Mouse (Mus musculus): ENCODE data around the gene Fgf22.

The Fgf22 gene

GRCm38 (mm10) chr10:79754856-79755516 is at the start of gene Fgf22:
TSS of gene Fgf22 (plus strand) at chr10:79755076.
- peak; percentile 72 to 75 for DNase-seq

DNA sequence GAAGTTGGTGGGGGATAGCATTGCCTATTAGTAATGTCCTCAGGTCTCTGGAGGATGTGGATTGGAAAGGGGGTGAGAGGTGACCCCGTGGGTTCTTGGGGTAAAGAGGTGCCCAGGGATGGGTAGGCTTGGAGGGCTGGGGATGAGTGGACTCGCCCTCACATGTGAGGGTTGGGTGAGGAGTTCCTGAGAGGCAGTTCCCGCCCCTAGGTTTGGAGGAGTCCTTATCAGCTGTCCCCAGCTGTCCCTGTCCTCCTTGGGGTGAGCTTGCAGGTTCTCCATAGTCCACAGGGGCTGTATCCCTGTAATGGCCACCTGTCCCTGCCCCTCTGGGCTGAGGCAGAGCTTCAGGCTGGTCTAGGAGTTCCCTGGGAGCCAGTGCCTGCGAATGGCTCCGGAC is 48.9 kb upstream of the Fgf22 start:
- no peak for DNase-seq

- no peak for DNase-seq
Measured at GRCm38 (mm10) chr10:79706406-79707094, 48.3 kb upstream of the Fgf22 start.

- no peak for DNase-seq
Measured at GRCm38 (mm10) chr10:79707162-79707561, 47.7 kb upstream of the Fgf22 start.

GRCm38 (mm10) chr10:79707759-79708158 is 47.1 kb upstream of the Fgf22 start:
- no peak for DNase-seq

DNA sequence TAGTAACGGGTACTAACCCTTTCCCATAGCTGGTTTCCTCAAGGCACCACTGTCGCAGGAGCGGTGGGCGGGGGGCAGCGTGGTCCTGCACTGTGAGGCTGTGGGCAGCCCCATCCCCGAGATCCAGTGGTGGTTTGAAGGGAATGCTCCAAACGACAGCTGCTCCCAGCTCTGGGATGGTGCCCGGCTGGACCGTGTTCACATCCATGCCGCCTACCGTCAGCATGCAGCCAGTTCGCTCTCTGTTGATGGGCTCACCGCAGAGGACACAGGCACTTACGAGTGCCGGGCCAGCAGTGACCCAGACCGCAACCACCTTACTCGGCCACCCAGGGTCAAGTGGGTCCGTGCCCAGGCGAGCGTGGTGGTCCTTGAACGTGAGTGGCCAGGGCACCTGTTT is 46.2 kb upstream of the Fgf22 start:
- DNase-seq = no peak

GRCm38 (mm10) chr10:79709307-79709706 is 45.6 kb upstream of the Fgf22 start:
- no peak for DNase-seq

GRCm38 (mm10) chr10:79712029-79712428 is 42.8 kb upstream of the Fgf22 start:
- DNase-seq = no peak

- DNase-seq = peak; percentile 78 to 87
Measured at GRCm38 (mm10) chr10:79712499-79713126, 42.3 kb upstream of the Fgf22 start.

GRCm38 (mm10) chr10:79713163-79713562 is 41.7 kb upstream of the Fgf22 start:
- no peak for DNase-seq

DNA sequence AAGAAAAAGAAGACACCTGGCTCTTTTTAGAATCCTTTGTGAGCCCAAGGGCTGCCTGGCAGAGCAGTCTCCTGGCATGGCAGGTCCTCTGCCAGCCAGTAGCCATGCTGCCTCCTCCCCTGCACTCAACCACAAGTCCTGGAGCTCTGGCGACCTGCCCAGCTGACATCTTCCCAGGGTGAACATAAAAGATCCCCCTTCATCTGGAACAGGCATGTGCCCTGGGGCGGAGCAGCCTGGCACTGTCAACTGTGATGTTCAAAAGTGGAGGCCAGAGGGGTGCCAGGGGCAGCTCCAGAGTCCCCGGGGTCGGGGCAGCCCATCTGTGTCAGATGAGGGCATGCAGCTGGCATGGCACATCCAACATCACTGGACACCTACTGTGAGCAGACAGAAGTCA is 39.9 kb upstream of the Fgf22 start:
- DNase-seq = peak in 1 of 2 experiments; percentile 29

DNA sequence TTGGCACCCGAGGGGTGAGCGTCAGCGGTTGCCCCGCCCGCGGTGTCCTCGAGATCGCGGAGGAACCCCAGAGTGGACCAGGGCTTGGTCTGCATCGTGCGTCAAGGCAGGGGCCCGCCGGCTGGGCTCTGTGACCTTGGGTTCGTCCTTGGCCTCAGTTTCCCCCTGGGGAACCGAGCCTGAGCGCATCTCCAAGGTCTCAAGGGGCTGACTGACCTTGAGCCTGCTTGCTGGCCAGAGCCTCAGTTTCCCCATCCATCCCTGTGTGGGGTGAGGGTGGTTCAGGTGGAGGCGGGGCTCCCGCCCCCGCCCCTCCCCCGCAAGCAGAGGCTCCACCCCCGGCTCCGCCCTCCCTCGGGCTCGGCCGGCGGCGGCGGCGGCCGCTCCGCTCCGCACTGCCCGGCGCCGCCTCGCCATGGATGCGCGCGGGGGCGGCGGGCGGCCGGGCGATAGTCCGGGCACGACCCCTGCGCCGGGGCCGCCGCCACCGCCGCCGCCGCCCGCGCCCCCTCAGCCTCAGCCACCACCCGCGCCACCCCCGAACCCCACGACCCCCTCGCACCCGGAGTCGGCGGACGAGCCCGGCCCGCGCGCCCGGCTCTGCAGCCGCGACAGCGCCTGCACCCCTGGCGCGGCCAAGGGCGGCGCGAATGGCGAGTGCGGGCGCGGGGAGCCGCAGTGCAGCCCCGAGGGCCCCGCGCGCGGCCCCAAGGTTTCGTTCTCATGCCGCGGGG is 38.5 kb upstream of the Fgf22 start, which contains the start of gene Hcn2:
Gene Hcn2 (plus strand): TSS at position 381 of the 734 bp plus-strand sequence.
- peak in 1 of 2 experiments; percentile 25 for DNase-seq

DNA sequence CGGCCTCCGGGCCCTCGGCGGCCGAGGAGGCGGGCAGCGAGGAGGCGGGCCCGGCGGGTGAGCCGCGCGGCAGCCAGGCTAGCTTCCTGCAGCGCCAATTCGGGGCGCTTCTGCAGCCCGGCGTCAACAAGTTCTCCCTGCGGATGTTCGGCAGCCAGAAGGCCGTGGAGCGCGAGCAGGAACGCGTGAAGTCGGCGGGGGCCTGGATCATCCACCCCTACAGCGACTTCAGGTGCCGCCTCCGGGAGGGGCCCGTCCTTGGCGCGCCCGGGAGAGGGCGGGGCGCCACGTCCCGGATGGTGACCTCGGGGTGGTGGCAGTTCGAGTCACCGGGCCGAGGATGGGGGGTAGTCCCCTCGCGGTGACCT is 37.9 kb upstream of the Fgf22 start:
- peak in 1 of 2 experiments; percentile 33 for DNase-seq

- DNase-seq = peak; percentile 54 to 80
Measured at GRCm38 (mm10) chr10:79717640-79718357, 37.1 kb upstream of the Fgf22 start.

GRCm38 (mm10) chr10:79721089-79721488 is 33.8 kb upstream of the Fgf22 start:
- DNase-seq = no peak

- DNase-seq = no peak
Measured at GRCm38 (mm10) chr10:79723047-79723446, 31.8 kb upstream of the Fgf22 start.

DNA sequence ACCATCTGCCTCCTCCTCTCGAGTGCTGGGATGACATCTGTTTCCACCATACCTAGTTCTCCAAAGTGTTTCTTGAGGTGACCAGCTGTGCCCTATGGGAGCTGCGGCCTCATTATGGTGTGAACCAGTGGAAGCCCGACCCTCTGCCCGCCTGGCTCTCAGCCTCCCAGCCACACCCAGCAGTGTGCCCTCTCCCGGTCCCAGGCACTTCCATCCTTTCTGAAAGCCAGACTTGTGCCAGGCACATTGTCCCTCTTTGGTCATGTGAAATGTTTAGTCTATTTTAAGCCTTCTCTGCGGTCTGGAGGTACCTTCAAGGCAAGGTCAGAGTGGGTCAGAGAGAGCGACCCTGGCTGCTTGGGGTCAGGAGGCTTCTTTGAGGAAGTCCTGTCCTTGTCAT is 31.2 kb upstream of the Fgf22 start:
- DNase-seq = no peak

DNA sequence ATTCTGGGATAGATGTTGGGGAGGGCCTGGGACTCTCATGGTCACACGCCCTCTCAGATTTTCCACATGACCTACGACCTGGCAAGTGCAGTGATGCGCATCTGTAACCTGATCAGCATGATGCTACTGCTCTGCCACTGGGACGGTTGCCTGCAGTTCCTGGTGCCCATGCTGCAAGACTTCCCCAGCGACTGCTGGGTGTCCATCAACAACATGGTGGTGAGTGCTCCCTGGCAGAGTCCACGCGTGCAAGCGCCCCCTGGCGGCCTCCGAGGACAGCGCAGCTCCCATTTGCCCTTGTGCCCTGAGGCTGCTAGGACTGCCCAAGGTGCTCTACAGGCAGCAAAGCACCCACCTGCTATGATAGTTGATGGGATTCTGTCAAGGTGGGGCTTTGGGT is 28.8 kb upstream of the Fgf22 start:
- DNase-seq = peak; percentile 60 to 72

GRCm38 (mm10) chr10:79728323-79729249 is 26.3 kb upstream of the Fgf22 start:
- no peak for DNase-seq

DNA sequence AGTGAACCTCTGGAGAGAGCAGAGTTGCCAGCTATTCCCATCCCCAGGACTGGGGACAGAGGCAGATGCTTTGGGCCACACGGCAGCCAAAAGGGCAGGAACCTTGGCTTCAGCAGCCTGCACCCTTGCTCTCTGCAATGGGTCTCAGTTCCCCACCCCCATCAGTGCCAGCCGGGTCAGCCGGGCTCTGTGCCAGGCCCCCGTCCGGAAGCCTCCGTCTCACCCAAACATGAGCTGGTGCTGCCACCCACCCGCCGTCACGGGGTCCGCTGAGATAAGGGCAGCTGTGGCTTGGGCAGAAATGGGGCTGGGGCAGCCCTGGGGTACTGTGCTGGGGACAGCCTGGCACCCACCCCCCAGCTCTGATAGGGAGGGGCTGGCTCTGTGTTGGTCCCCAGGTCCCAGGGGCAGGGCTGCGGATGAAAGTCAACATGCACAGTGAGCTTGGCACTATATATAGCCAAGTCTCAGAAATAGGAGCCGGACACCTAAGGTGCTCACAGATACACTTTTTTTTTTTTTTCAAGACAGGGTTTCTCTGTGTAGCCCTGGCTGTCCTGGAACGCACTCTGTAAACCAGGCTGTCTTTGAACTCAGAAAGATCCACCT is 25.4 kb upstream of the Fgf22 start:
- no peak for DNase-seq

GRCm38 (mm10) chr10:79732500-79732899 is 22.4 kb upstream of the Fgf22 start:
- no peak for DNase-seq
